Mouse (Mus musculus) neutrophil, adult 83 days (primary cell): ENCODE data around the gene Hoxa11. TPM values are rescaled to one million over a fixed set of nuclear protein-coding genes. Genes with fewer than 3 reads are reported as not detected.

Experiments
- total RNA-seq, 2 experiments: library from RNA; stranded (reverse); gene quantifications; one replicate each; pipeline ENCODE4 v1.2.4; 2023

The Hoxa11 gene
- total RNA-seq: not detected

GRCm38 (mm10) chr6:52245757-52246142 is at the start of gene Hoxa11:
Gene Hoxa11 (minus strand): TSS chr6:52245810.

GRCm38 (mm10) chr6:52260654-52261575 is 15.3 kb upstream of the Hoxa11 start, which contains the start of gene Hoxa13:
Gene Hoxa13 (minus strand): TSS chr6:52260880.

GRCm38 (mm10) chr6:52240389-52241000 is 5.1 kb downstream of the Hoxa11 start, which contains the start of gene Hoxa10:
Gene Hoxa10 (minus strand): TSS chr6:52240854.

GRCm38 (mm10) chr6:52230516-52231165 is 15.0 kb downstream of the Hoxa11 start, which contains the start of gene Hoxa9:
Gene Hoxa9 (minus strand): TSS chr6:52231089.

GRCm38 (mm10) chr6:52221337-52221992 is 24.1 kb downstream of the Hoxa11 start, which contains the start of gene Hoxa7:
Gene Hoxa7 (minus strand): TSS chr6:52221854.

GRCm38 (mm10) chr6:52213119-52213986 is 32.3 kb downstream of the Hoxa11 start, which contains the start of the genes Hoxa3 and Gm28308:
Gene Hoxa3 (minus strand): TSS chr6:52213336.
Gene Gm28308 (minus strand): TSS chr6:52213339.

GRCm38 (mm10) chr6:52208072-52208867 is 37.3 kb downstream of the Hoxa11 start, which contains the start of gene Hoxa6:
Gene Hoxa6 (minus strand): TSS chr6:52208722.

GRCm38 (mm10) chr6:52204050-52204752 is 41.4 kb downstream of the Hoxa11 start, which contains the start of gene Hoxa5:
Gene Hoxa5 (minus strand): TSS chr6:52204587.

Other genes starting within 250 kb of the Hoxa11 start
- gene Skap2, start 233.3 kb downstream of the Hoxa11 start, total RNA-seq: 100 to 1,000 TPM; 187 to 226 TPM
- not detected for gene Hoxa1, start 87.5 kb downstream of the Hoxa11 start, total RNA-seq
- gene Hoxa2, start 81.0 kb downstream of the Hoxa11 start, total RNA-seq: not detected
- gene 5730596B20Rik, start 68.3 kb downstream of the Hoxa11 start, total RNA-seq: not detected
- under 1 TPM in 1 of 2 experiments, not detected in 1; 0.24 TPM for gene Hoxa4, start 54.1 kb downstream of the Hoxa11 start, total RNA-seq
- gene Hoxa5, start 41.2 kb downstream of the Hoxa11 start, total RNA-seq: not detected
- gene Hoxa6, start 37.1 kb downstream of the Hoxa11 start, total RNA-seq: not detected
- under 1 TPM in 1 of 2 experiments, not detected in 1; 0.46 TPM for gene Hoxa3, start 32.5 kb downstream of the Hoxa11 start, total RNA-seq
- not detected for gene Gm28308, start 32.5 kb downstream of the Hoxa11 start, total RNA-seq
- gene Hoxa7, start 24.0 kb downstream of the Hoxa11 start, total RNA-seq: under 1 TPM in 1 of 2 experiments, not detected in 1; 0.90 TPM
- 1 to 10 TPM in 1 of 2 experiments, under 1 TPM in 1; 0.31 to 1.1 TPM for gene Hoxa9, start 14.7 kb downstream of the Hoxa11 start, total RNA-seq
- under 1 TPM in 1 of 2 experiments, not detected in 1; 0.15 TPM for gene Hoxa10, start 5.0 kb downstream of the Hoxa11 start, total RNA-seq
- not detected for gene Hoxa13, start 15.1 kb upstream of the Hoxa11 start, total RNA-seq
- gene Evx1, start 67.7 kb upstream of the Hoxa11 start, total RNA-seq: not detected